Mouse (Mus musculus): Measurements from ENCODE around the gene Krt19.

Krt19 gene

GRCm38 (mm10) chr11:100148615-100149330 lies at the start of gene Krt19:
Krt19 (minus strand) TSS chr11:100148665.
- DNase-seq (ENCODE audit: low spot score) = no peak

- no peak for DNase-seq (ENCODE audit: low spot score)
Measured at GRCm38 (mm10) chr11:100192992-100193391, 44.5 kb upstream of the Krt19 start, which contains the start of gene Krt9. Krt9 (minus strand) TSS chr11:100193246.

- no peak for DNase-seq (ENCODE audit: low spot score)
Measured at GRCm38 (mm10) chr11:100191820-100192219, 43.4 kb upstream of the Krt19 start.

- DNase-seq (ENCODE audit: low spot score) = no peak
Measured at GRCm38 (mm10) chr11:100186736-100187135, 38.3 kb upstream of the Krt19 start.

GRCm38 (mm10) chr11:100181725-100182124 lies 33.3 kb upstream of the Krt19 start:
- no peak for DNase-seq (ENCODE audit: low spot score)

- no peak for DNase-seq (ENCODE audit: low spot score)
Measured at GRCm38 (mm10) chr11:100179260-100179659, 30.8 kb upstream of the Krt19 start.

GRCm38 (mm10) chr11:100178307-100178706 lies 29.8 kb upstream of the Krt19 start:
- no peak for DNase-seq (ENCODE audit: low spot score)

- DNase-seq (ENCODE audit: low spot score) = no peak
Measured at GRCm38 (mm10) chr11:100176791-100177190, 28.3 kb upstream of the Krt19 start.

- peak; percentile 76 for DNase-seq (ENCODE audit: low spot score)
Measured at GRCm38 (mm10) chr11:100168765-100169762, 20.6 kb upstream of the Krt19 start.

- DNase-seq (ENCODE audit: low spot score) = peak; percentile 77
Measured at GRCm38 (mm10) chr11:100168071-100168470, 19.6 kb upstream of the Krt19 start.

- DNase-seq (ENCODE audit: low spot score) = no peak
Measured at GRCm38 (mm10) chr11:100164392-100164791, 15.9 kb upstream of the Krt19 start.

GRCm38 (mm10) chr11:100157908-100158477 lies 9.5 kb upstream of the Krt19 start:
- DNase-seq (ENCODE audit: low spot score) = no peak

GRCm38 (mm10) chr11:100157331-100157730 lies 8.9 kb upstream of the Krt19 start:
- no peak for DNase-seq (ENCODE audit: low spot score)

GRCm38 (mm10) chr11:100155497-100156255 lies 7.2 kb upstream of the Krt19 start:
- no peak for DNase-seq (ENCODE audit: low spot score)

GRCm38 (mm10) chr11:100147566-100148353 lies 705 bp downstream of the Krt19 start:
- DNase-seq (ENCODE audit: low spot score) = no peak

GRCm38 (mm10) chr11:100145858-100146560 lies 2.5 kb downstream of the Krt19 start:
- DNase-seq (ENCODE audit: low spot score) = peak; percentile 91

GRCm38 (mm10) chr11:100145104-100145503 lies 3.4 kb downstream of the Krt19 start:
- DNase-seq (ENCODE audit: low spot score) = peak; percentile 69

GRCm38 (mm10) chr11:100140966-100141365 lies 7.5 kb downstream of the Krt19 start:
- DNase-seq (ENCODE audit: low spot score) = no peak

GRCm38 (mm10) chr11:100139391-100139790 lies 9.1 kb downstream of the Krt19 start:
- DNase-seq (ENCODE audit: low spot score) = no peak

- no peak for DNase-seq (ENCODE audit: low spot score)
Measured at GRCm38 (mm10) chr11:100138809-100139208, 9.7 kb downstream of the Krt19 start.

All from lung, postnatal 25 days (tissue).